Mouse (Mus musculus) heart, embryonic 16.5 days (tissue): ENCODE measurements around the gene Bms1. TPM values are rescaled to one million over a fixed set of nuclear protein-coding genes. Genes with fewer than 3 reads are reported as not detected.

Experiments used
- ATAC-seq: fragments of 200-750 bp; cut with Nextera tagmentation; replicated peaks from 2 replicates; pipeline ENCODE4 v1.8.0; 2017; ENCODE audit warnings: moderate number of reproducible peaks; ENCODE audit not compliant: insufficient read depth, low FRiP score; ENCODE audit errors: extremely low read depth
- H3K27ac ChIP-seq: fragments of 300-500 bp; sonication (generic); 2 replicates; pipeline ENCODE4 v1.5.1; 2014; ENCODE audit warnings: mild to moderate bottlenecking, low read length, control low read depth, moderate library complexity
- H3K27me3 ChIP-seq: fragments of 300-500 bp; sonication (generic); 2 replicates; pipeline ENCODE4 v1.6.1; 2014; ENCODE audit warnings: low read length, mixed read lengths; ENCODE audit not compliant: control insufficient read depth, insufficient read depth
- H3K36me3 ChIP-seq: fragments of 300-500 bp; sonication (generic); 2 replicates; pipeline ENCODE4 v1.6.1; 2014; ENCODE audit not compliant: control insufficient read depth, insufficient read depth
- H3K4me1 ChIP-seq: fragments of 300-500 bp; sonication (generic); 2 replicates; pipeline ENCODE4 v1.6.1; 2014; ENCODE audit warnings: low read length, mixed read lengths; ENCODE audit not compliant: control insufficient read depth, insufficient read depth
- H3K4me2 ChIP-seq: fragments of 300-500 bp; sonication (generic); 2 replicates; pipeline ENCODE4 v1.6.1; 2014; ENCODE audit warnings: low read depth, mild to moderate bottlenecking, control low read depth, low read length
- H3K4me3 ChIP-seq: fragments of 300-500 bp; sonication (generic); 2 replicates; pipeline ENCODE4 v1.5.1; 2014; ENCODE audit warnings: mild to moderate bottlenecking, control low read depth, low read length
- H3K9ac ChIP-seq: fragments of 300-500 bp; sonication (generic); 2 replicates; pipeline ENCODE4 v1.6.1; 2014; ENCODE audit warnings: low read length, control low read depth
- H3K9me3 ChIP-seq: fragments of 300-500 bp; sonication (generic); replicated peaks from 2 replicates; pipeline ENCODE4 v1.6.1; 2016; ENCODE audit warnings: low read length; ENCODE audit not compliant: control insufficient read depth
- WGBS: fragments of 180-500 bp; shearing (Covaris S2); extraction: QIAGEN DNeasy Blood & Tissue Kit; methylation state at CpG from one replicate; pipeline ENCODE4 v1.1.7; 2014; 5-methylcytosine and 5-hydroxymethylcytosine counted together
- polyA plus RNA-seq: library from polyadenylated mRNA; unstranded; fragments of >200 nt; fragmentation: Nextera tagmentation; extraction: Ambion mirVana; gene quantifications from 2 replicates; pipeline ENCODE4 v1.2.1, GENCODE M21; 2015

Gene Bms1
- polyA plus RNA-seq, 1 experiment from 2014 or later = 22.2 TPM

DNA sequence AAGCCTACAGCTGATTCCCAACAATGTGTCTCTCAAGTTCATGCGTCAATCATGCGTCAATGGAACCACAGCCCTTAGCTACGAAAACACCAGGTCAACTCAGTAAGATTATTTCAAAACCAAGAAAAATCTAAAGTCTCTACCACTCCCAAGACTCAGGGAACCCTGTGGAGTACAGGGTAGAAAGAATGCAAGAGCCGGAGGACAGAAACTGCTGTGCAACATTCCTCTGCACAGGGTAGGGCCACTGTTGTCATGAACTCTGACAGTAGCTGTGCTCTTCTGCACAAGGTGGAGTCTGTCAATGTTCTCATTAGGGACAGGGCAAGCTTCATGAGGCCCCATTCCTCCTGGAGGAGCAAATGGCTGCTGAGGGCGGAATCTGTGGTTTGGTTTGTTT, 10.8 kb downstream of the Bms1 start:
- ATAC-seq = no peak
- no peaks in the 10 kb centered on the region for H3K9me3 ChIP-seq
- H3K27me3 ChIP-seq = no peaks in the 10 kb centered on the region
- no peak overlapping the region for H3K9ac ChIP-seq
- no peak overlapping the region for H3K4me3 ChIP-seq
- no peak overlapping the region for H3K4me2 ChIP-seq
- H3K4me1 ChIP-seq = peaks cover 6% of the 10 kb centered on the region
- WGBS = 88% methylated on average over 5 of the region's 5 CpGs
- H3K36me3 ChIP-seq = peaks cover 56% of the 10 kb centered on the region
- H3K27ac ChIP-seq = no peak overlapping the region

DNA sequence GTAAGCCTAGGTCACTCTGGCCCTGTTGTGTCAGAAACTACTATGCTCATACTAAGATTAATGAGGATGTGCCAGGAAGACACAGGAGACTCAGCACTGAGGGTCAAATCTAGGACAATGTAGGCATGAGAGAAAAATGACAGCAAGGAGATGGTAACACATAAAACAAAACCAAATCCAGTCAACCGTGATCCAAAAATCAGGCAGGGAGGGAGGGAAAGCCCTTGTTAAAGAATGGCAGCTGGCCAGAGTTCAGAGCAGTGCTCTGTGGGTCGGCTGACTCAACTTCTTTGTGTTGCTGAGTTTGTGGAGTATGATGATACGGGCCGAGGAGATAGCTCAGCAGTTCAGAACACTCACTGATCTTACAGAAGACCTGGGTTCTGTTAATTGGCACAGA, 12.9 kb downstream of the Bms1 start:
- Histone ChIP-seq H3K9ac (no peak overlapping the region), H3K27me3 (no peaks in the 10 kb centered on the region), H3K27ac (no peak overlapping the region), H3K4me1 (0 out of 2 replicates have a peak, but pooled peaks cover 2% of the 10 kb centered on the region), H3K36me3 (peaks cover 45% of the 10 kb centered on the region), H3K4me3 (no peak overlapping the region), H3K9me3 (no peaks in the 10 kb centered on the region), H3K4me2 (no peak overlapping the region)
- ATAC-seq = no peak
- whole genome bisulfite sequencing = 76% methylated on average over 4 of the region's 4 CpGs

DNA sequence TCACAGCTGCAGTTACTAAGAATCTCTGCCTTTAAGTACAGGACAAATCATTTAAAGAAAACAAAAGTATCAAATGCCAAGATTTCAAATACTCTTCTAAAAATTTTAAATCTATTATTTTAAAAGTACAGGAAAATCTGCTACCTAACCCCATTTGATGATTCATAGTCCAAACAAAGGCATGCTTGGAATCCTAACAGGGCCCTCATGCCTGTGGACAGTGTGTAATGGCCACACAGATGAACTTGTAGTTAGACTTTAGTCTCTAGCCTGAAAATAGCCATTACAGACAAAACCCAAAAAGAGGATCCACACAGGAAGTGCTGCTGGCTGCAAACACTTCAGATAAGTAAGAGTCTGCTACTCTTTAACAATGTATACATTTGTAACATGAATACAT, 28.5 kb downstream of the Bms1 start:
- Histone ChIP-seq H3K4me1 (no peaks in the 10 kb centered on the region), H3K36me3 (peaks cover 57% of the 10 kb centered on the region), H3K4me3 (no peak overlapping the region), H3K27me3 (no peaks in the 10 kb centered on the region), H3K9me3 (no peaks in the 10 kb centered on the region), H3K4me2 (no peak overlapping the region), H3K9ac (no peak overlapping the region), H3K27ac (no peak overlapping the region)
- no peak for ATAC-seq

DNA sequence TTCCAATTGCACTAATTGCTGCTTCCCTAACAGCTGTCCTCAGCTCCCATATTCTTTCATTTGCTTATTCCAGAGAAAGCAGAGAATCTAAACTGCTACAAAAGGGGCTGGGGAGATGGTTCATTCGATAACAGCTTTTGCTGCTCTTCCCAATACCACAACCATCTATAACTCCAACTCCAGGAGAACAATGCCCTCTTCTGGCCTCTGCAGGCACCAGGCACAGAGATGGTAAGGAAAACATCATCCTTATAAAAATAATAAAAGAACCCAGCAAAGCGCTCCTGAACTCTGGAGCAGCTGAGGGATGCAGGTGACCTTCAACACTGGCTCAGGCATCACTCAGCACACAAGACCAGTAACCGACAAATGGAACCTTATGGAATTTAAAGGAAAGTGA, 33.3 kb downstream of the Bms1 start:
- no peak overlapping the region for H3K4me2 ChIP-seq
- no peak overlapping the region for H3K9ac ChIP-seq
- WGBS = 93% methylated on average over 3 of the region's 3 CpGs
- H3K27ac ChIP-seq = no peak overlapping the region
- no peaks in the 10 kb centered on the region for H3K9me3 ChIP-seq
- H3K4me1 ChIP-seq = no peaks in the 10 kb centered on the region
- peaks cover 30% of the 10 kb centered on the region for H3K36me3 ChIP-seq
- no peaks in the 10 kb centered on the region for H3K27me3 ChIP-seq
- no peak overlapping the region for H3K4me3 ChIP-seq
- no peak for ATAC-seq

DNA sequence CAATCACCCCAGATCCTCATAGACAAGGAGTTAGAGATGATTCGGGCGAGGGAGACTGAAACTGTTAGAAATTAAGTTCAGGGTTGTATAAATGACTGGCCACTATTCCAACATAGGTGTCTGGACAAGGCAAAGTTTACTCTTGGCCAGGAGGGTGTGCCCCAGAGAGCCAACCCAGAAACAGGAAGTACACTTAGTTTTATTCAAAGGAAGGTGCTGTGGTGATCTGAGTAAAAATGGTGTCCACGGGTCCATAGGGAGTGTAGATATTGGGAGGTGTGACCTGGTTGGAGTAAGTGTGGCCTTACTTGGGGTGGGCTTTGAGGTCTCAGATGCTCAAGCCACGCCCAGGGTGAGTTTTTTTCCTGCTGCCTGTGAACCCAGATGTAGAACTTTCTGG, 38.0 kb downstream of the Bms1 start:
- WGBS = 77% methylated on average over 4 of the region's 4 CpGs
- H3K36me3 ChIP-seq = peaks cover 8% of the 10 kb centered on the region
- H3K27ac ChIP-seq = no peak overlapping the region
- no peak overlapping the region for H3K9ac ChIP-seq
- no peak overlapping the region for H3K4me3 ChIP-seq
- H3K27me3 ChIP-seq = peaks cover 10% of the 10 kb centered on the region; the same call in 1 of the 2 replicates
- ATAC-seq = no peak
- no peaks in the 10 kb centered on the region for H3K4me1 ChIP-seq
- no peaks in the 10 kb centered on the region for H3K9me3 ChIP-seq
- H3K4me2 ChIP-seq = no peak overlapping the region

DNA sequence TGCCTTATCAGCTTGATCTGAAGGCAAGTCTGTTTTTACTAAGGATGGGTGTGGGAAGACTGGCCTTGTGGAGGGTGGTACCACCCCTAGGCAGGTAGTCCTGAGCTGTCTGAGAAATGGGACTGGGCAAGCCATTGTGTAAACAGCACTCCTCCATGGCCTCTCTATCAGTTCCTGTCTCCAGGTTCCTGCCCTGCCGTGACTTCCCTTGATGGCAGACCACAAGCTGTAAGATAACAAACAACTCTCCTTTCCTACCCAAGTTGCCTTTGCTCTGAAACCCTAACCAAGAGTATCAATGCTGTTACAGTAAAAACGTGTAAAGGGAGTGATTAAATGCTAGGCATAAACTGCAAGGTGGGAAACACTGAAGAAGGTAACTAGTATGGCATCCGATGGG, 38.6 kb downstream of the Bms1 start:
- no peaks in the 10 kb centered on the region for H3K4me1 ChIP-seq
- ATAC-seq = no peak
- no peak overlapping the region for H3K4me3 ChIP-seq
- no peak overlapping the region for H3K9ac ChIP-seq
- no peak overlapping the region for H3K4me2 ChIP-seq
- no peak overlapping the region for H3K27ac ChIP-seq
- no peaks in the 10 kb centered on the region for H3K9me3 ChIP-seq
- H3K36me3 ChIP-seq = peaks cover 8% of the 10 kb centered on the region
- 45% methylated on average over 3 of the region's 3 CpGs for WGBS
- H3K27me3 ChIP-seq = peaks cover 11% of the 10 kb centered on the region

DNA sequence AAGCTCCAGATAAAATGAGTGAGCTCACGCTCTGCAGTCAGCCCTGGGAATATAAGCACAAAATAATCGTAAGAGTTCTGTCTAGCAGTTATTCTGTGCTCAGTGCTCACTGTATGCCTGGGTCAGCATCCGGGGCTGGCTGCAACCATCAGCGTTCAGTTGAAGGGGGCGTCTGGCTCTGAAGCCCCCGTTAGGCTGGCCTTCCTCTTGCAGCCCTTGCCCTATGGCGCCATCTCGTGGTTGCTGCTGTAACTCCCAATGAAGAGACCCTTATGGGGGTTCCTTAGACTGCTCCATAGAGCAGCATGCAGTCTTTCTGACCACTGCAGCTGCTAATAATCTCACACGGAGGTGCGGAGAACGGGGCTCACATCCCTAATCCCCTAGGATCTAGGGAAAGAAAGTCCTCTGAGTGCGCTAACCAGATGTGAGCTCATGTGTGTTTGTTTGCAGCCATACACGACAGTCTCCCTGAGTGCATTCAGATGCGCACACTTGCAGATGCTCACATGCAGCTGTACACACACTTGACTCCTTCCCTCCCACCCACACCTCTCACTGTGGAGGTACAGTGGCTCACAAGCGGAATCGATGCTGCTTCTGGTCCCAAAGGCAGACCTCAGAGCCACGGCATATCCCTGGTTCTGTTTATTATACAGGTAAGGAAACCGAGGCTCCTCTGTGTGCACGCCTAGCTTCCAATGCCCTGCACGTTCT, 39.7 kb downstream of the Bms1 start:
- Histone ChIP-seq H3K27me3 (peaks cover 18% of the 10 kb centered on the region), H3K9me3 (no peaks in the 10 kb centered on the region), H3K4me2 (no peak overlapping the region), H3K36me3 (peaks cover 5% of the 10 kb centered on the region), H3K27ac (no peak overlapping the region), H3K9ac (no peak overlapping the region), H3K4me3 (no peak overlapping the region), H3K4me1 (no peaks in the 10 kb centered on the region)
- 29% methylated on average over 20 of the region's 20 CpGs for WGBS
- peak; percentile 41; the same call in 1 of the 2 replicates for ATAC-seq

DNA sequence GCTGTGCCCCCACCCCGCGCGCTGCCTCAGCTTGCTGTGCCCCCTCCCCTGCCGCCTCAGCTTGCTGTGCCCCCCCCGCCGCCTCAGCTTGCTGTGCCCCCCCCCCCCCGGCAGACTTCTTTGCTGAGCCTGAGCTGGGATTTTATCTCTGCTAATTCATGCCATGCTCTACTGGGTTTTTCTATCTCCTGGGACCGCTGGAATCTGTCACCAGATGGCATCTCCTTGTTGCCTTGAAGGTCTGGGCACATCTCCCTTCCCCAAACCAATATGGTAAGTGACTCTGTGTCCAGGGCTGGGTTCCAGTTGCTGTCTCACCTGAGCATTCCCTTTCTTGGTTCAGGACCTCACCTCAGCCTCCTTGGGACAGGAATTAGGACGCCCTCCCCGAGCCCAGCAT, 41.7 kb downstream of the Bms1 start:
- H3K27me3 ChIP-seq = peaks cover 31% of the 10 kb centered on the region
- no peaks in the 10 kb centered on the region for H3K9me3 ChIP-seq
- no peak overlapping the region for H3K27ac ChIP-seq
- H3K9ac ChIP-seq = no peak overlapping the region
- WGBS = 41% methylated on average over 10 of the region's 10 CpGs
- H3K4me3 ChIP-seq = no peak overlapping the region
- no peak for ATAC-seq
- no peaks in the 10 kb centered on the region for H3K36me3 ChIP-seq
- no peaks in the 10 kb centered on the region for H3K4me1 ChIP-seq
- H3K4me2 ChIP-seq = no peak overlapping the region

DNA sequence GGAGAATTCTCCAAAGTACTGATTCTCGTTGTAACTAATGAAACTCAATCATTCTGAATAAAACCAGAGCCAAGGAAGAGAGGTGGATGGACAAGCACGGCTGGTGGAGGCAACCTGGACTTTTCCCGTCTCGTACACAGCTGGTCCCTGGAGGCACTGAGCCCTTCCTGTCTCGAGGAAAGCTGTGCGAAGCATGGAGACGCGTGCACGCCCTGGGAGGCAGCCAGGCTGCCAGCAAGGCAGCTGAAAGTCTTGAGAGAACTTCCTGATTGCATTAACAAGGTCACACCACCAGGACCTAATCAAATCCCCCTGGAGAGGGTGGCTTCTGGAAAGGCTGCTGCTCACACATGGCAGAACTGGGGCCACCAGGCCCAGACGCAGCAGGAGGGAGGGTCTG, 43.3 kb downstream of the Bms1 start:
- no peak for ATAC-seq
- peaks cover 31% of the 10 kb centered on the region for H3K27me3 ChIP-seq
- WGBS = 18% methylated on average over 10 of the region's 10 CpGs

More for the DNA sequence above, 43.3 kb downstream of the Bms1 start:
- Histone ChIP-seq H3K9me3 (no peaks in the 10 kb centered on the region), H3K4me3 (no peak overlapping the region), H3K27ac (no peak overlapping the region), H3K4me1 (no peaks in the 10 kb centered on the region), H3K4me2 (no peak overlapping the region), H3K36me3 (no peaks in the 10 kb centered on the region), H3K9ac (no peak overlapping the region)
